Mouse (Mus musculus) urinary bladder, postnatal 14 days (tissue): Measurements from ENCODE around the gene Klhl8.

Experiments used
- DNase-seq: peaks from one replicate; pipeline ENCODE4 v3.0.0; 2021; ENCODE audit warnings: low spot score

Klhl8 gene

DNA sequence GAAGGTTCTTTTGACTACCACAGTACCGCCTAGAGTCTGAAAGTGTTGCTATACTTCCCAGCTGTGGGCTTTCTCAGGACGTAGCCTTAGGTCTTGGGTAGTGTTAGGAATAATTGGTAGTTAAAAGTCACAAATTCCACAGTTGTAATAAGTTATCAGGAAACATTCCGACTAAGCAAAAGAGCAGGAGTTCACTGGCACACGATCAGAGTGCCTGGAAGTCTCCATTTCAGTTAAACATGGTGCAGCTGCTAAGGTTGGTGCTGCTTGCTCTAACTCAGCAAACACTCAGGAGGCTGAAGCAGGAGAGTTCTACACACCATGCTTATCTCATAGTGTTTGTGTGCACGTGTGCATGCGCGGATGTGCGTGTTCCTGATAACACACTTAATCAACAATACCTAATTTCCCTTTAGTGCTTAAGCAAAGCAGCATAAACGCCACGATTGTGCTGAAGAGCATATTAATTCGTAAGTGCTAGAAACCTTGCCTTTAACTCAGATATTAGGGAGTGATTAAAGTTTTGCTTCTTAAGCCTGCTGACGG, 97.0 kb downstream of the Klhl8 start:
- DNase-seq: no peak

DNA sequence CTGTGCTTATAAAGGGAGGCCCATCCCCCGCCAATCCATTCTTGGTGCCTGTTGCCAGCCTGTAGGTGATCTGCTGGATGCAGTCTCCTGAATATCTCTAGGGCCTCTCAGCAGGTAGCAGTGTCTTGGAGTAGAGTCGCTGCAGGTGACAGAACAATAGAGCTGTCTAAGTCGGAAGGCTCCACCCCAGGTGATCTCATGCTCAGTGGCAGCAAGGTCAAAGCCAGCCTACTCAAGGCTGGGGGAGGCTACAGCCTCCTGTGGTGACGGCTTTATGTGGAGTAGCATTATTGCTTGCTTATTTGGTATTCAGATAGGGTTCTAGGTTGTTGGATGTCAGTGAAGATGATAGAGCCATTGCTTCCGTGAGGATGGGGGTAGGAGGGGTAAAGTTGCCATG, 97.8 kb downstream of the Klhl8 start:
- no peak for DNase-seq
